Mouse (Mus musculus): ENCODE results near the gene Tsc2. TPM values are rescaled to one million over a fixed set of nuclear protein-coding genes. Genes with fewer than 3 reads are reported as not detected.

The Tsc2 gene
- polyA plus RNA-seq, 1 experiment, result 163 TPM

GRCm38 (mm10) chr17:24658017-24658758, 25.8 kb upstream of the Tsc2 start, which contains the start of gene Npw:
TSS of gene Npw (minus strand) at chr17:24658457.
- WGBS, result 5% methylated on average over 47 of the region's 47 CpGs
- DNase-seq, result no peak
- no peak within 1 kb of the TSS for H3K27ac ChIP-seq (ENCODE audit: control insufficient read depth, insufficient read depth, low read length)
- peaks cover 9% of the 10 kb centered on the region; the same call in 1 of the 2 replicates for H3K4me1 ChIP-seq (replicated peaks; ENCODE audit: control insufficient read depth, insufficient read depth, low read length)
- no peaks in the 10 kb centered on the region for H3K36me3 ChIP-seq (ENCODE audit: control insufficient read depth, insufficient read depth, low read length)
- no peak within 1 kb of the TSS for H3K4me3 ChIP-seq (ENCODE audit: control insufficient read depth, insufficient read depth, low read length)
- peaks cover 10% of the 10 kb centered on the region; the same call in 1 of the 2 replicates for H3K27me3 ChIP-seq (ENCODE audit: control insufficient read depth, insufficient read depth, low read length)
- TF ChIP-seq CTCF (IDR thresholded peaks at IDR 0.05; ENCODE audit: borderline replicate concordance, control insufficient read depth, extremely low read depth, insufficient read depth, low read length, poor library complexity), result no peak
- no peak for TF ChIP-seq POLR2A (IDR thresholded peaks at IDR 0.05; ENCODE audit: control insufficient read depth, extremely low read depth, insufficient read depth, low read length, poor library complexity)

GRCm38 (mm10) chr17:24654969-24655368, 22.5 kb upstream of the Tsc2 start:
- H3K4me1 ChIP-seq (replicated peaks; ENCODE audit: control insufficient read depth, insufficient read depth, low read length), result peaks cover 14% of the 10 kb centered on the region; the same call in 1 of the 2 replicates
- H3K4me3 ChIP-seq (ENCODE audit: control insufficient read depth, insufficient read depth, low read length), result no peak overlapping the region
- TF ChIP-seq CTCF (IDR thresholded peaks at IDR 0.05; ENCODE audit: borderline replicate concordance, control insufficient read depth, extremely low read depth, insufficient read depth, low read length, poor library complexity) (no peak), POLR2A (IDR thresholded peaks at IDR 0.05; ENCODE audit: control insufficient read depth, extremely low read depth, insufficient read depth, low read length, poor library complexity) (no peak)
- H3K27me3 ChIP-seq (ENCODE audit: control insufficient read depth, insufficient read depth, low read length), result peaks cover 10% of the 10 kb centered on the region; the same call in 1 of the 2 replicates
- H3K27ac ChIP-seq (ENCODE audit: control insufficient read depth, insufficient read depth, low read length), result no peak overlapping the region
- WGBS, result 86% methylated on average over 4 of the region's 4 CpGs
- no peak for DNase-seq
- no peaks in the 10 kb centered on the region for H3K36me3 ChIP-seq (ENCODE audit: control insufficient read depth, insufficient read depth, low read length)

- 14% methylated on average over 19 of the region's 19 CpGs for WGBS
- Histone ChIP-seq H3K27ac (ENCODE audit: control insufficient read depth, insufficient read depth, low read length) (no peak overlapping the region), H3K4me1 (replicated peaks; ENCODE audit: control insufficient read depth, insufficient read depth, low read length) (peaks cover 20% of the 10 kb centered on the region), H3K27me3 (ENCODE audit: control insufficient read depth, insufficient read depth, low read length) (peaks cover 10% of the 10 kb centered on the region; the same call in 1 of the 2 replicates), H3K36me3 (ENCODE audit: control insufficient read depth, insufficient read depth, low read length) (no peaks in the 10 kb centered on the region), H3K4me3 (ENCODE audit: control insufficient read depth, insufficient read depth, low read length) (no peak overlapping the region)
- TF ChIP-seq CTCF (IDR thresholded peaks at IDR 0.05; ENCODE audit: borderline replicate concordance, control insufficient read depth, extremely low read depth, insufficient read depth, low read length, poor library complexity), result peak; percentile 98
- TF ChIP-seq POLR2A (IDR thresholded peaks at IDR 0.05; ENCODE audit: control insufficient read depth, extremely low read depth, insufficient read depth, low read length, poor library complexity), result no peak
- peak; percentile 73 for DNase-seq
Measured at GRCm38 (mm10) chr17:24653967-24654710, 21.7 kb upstream of the Tsc2 start.

GRCm38 (mm10) chr17:24651835-24652234, 19.4 kb upstream of the Tsc2 start:
- Histone ChIP-seq H3K4me1 (replicated peaks; ENCODE audit: control insufficient read depth, insufficient read depth, low read length) (peaks cover 12% of the 10 kb centered on the region), H3K4me3 (ENCODE audit: control insufficient read depth, insufficient read depth, low read length) (no peak overlapping the region), H3K36me3 (ENCODE audit: control insufficient read depth, insufficient read depth, low read length) (no peaks in the 10 kb centered on the region), H3K27ac (ENCODE audit: control insufficient read depth, insufficient read depth, low read length) (no peak overlapping the region), H3K27me3 (ENCODE audit: control insufficient read depth, insufficient read depth, low read length) (no peaks in the 10 kb centered on the region; the same call in 1 of the 2 replicates)
- 58% methylated on average over 3 of the region's 3 CpGs for WGBS
- no peak for TF ChIP-seq CTCF (IDR thresholded peaks at IDR 0.05; ENCODE audit: borderline replicate concordance, control insufficient read depth, extremely low read depth, insufficient read depth, low read length, poor library complexity)
- TF ChIP-seq POLR2A (IDR thresholded peaks at IDR 0.05; ENCODE audit: control insufficient read depth, extremely low read depth, insufficient read depth, low read length, poor library complexity), result no peak
- no peak for DNase-seq

- no peak overlapping the region for H3K27ac ChIP-seq (ENCODE audit: control insufficient read depth, insufficient read depth, low read length)
- no peaks in the 10 kb centered on the region; the same call in 1 of the 2 replicates for H3K27me3 ChIP-seq (ENCODE audit: control insufficient read depth, insufficient read depth, low read length)
- no peaks in the 10 kb centered on the region for H3K36me3 ChIP-seq (ENCODE audit: control insufficient read depth, insufficient read depth, low read length)
- no peak for TF ChIP-seq CTCF (IDR thresholded peaks at IDR 0.05; ENCODE audit: borderline replicate concordance, control insufficient read depth, extremely low read depth, insufficient read depth, low read length, poor library complexity)
- no peak for TF ChIP-seq POLR2A (IDR thresholded peaks at IDR 0.05; ENCODE audit: control insufficient read depth, extremely low read depth, insufficient read depth, low read length, poor library complexity)
- WGBS, result 90% methylated on average over 4 of the region's 4 CpGs
- no peak overlapping the region for H3K4me3 ChIP-seq (ENCODE audit: control insufficient read depth, insufficient read depth, low read length)
- no peak for DNase-seq
- H3K4me1 ChIP-seq (replicated peaks; ENCODE audit: control insufficient read depth, insufficient read depth, low read length), result peaks cover 12% of the 10 kb centered on the region
Measured at GRCm38 (mm10) chr17:24650766-24651165, 18.3 kb upstream of the Tsc2 start.

- H3K4me1 ChIP-seq (replicated peaks; ENCODE audit: control insufficient read depth, insufficient read depth, low read length), result peaks cover 12% of the 10 kb centered on the region
- H3K36me3 ChIP-seq (ENCODE audit: control insufficient read depth, insufficient read depth, low read length), result no peaks in the 10 kb centered on the region
- no peak within 1 kb of the TSS for H3K27ac ChIP-seq (ENCODE audit: control insufficient read depth, insufficient read depth, low read length)
- H3K27me3 ChIP-seq (ENCODE audit: control insufficient read depth, insufficient read depth, low read length), result no peaks in the 10 kb centered on the region; the same call in 1 of the 2 replicates
- DNase-seq, result peak; percentile 27
- WGBS, result 1% methylated on average over 37 of the region's 41 CpGs
- TF ChIP-seq CTCF (IDR thresholded peaks at IDR 0.05; ENCODE audit: borderline replicate concordance, control insufficient read depth, extremely low read depth, insufficient read depth, low read length, poor library complexity), result no peak
- no peak for TF ChIP-seq POLR2A (IDR thresholded peaks at IDR 0.05; ENCODE audit: control insufficient read depth, extremely low read depth, insufficient read depth, low read length, poor library complexity)
- H3K4me3 ChIP-seq (ENCODE audit: control insufficient read depth, insufficient read depth, low read length), result peak within 1 kb of the TSS; percentile 48
Measured at GRCm38 (mm10) chr17:24650070-24650616, 17.7 kb upstream of the Tsc2 start, which contains the start of gene Slc9a3r2. TSS of gene Slc9a3r2 (minus strand) at chr17:24650327.
